Mouse (Mus musculus) right cerebral cortex, adult 18-20 months (tissue): ENCODE measurements around the gene Exph5.

Source experiments
- DNase-seq: peaks from one replicate; pipeline ENCODE4 v3.0.0; 2022; ENCODE audit warnings: mixed read lengths

Gene Exph5

DNA sequence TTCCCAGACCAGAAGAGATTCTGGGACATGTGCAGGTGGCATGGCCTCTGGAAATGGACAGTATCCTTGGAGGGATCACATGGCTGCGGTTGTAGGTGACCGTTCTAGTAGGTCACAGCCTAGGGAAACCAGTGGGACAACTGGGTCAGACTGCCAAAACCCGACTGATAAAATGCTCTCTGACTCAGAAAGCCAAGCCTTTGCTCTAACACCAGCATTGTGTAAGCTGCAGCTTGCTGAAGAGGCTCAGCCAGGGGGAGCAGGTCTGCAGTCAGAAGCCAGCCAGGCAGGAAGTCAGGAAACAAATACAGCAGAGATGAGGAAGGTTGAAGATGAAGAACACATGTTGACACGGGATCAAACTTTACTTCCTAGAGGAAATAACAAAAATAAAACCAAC, 74.4 kb downstream of the Exph5 start:
- no peak for DNase-seq

DNA sequence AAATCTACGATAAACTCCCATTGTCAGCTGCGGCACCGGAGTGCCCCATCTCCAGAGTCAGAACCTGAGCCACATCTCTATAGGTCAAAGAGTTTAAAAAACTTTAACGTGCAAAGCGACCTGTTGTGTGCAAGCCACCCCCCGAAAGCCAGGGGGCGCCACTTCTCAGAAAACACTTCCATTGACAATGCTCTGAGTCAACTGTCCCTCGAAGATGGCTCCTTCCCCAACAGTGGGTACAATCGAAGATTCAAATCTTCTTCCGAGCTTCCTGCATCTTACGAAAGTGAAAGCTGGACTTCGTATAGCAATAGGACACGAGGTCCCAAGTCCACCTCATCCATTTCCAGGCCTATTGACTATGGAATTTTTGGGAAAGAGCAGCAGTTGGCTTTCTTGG, 75.3 kb downstream of the Exph5 start:
- no peak for DNase-seq

DNA sequence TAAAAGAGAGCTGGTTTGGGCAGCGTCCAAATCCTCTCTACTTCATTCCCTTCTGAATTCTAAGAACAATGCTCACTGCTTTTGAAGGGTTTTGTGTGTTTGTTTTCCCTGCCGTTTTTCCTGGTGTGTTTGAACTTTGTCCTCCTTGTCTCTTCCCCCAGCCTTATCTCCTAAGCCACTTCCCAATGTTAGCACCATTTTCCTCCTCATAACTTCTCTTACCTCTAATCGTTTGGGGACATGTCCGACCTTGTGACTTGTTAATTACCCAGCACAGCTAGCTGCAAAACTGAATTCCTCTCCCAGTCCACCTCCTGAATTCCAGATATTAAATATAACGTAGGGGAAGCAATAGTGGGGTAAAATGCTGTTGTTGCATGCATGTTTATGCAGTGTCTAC, 76.1 kb downstream of the Exph5 start:
- DNase-seq: no peak

DNA sequence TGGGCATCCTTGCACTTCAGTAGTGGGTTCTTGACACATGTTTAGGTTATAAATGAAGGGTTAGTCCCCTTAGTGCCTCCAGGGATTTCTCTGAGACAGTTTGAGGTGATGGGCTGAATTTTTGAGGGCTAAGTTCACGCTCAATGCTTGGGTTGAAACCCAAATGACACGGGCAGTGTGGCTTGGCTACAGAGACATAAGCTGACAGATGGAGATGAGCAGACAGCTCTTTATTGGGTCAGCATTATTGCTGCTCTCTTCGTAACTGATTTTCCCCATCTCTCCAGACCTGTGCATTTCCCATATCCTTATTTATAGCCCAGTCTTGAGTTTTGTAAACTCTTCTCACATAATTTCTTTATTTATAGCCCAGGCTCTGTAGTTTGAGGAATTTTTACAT, 76.7 kb downstream of the Exph5 start:
- DNase-seq: no peak

DNA sequence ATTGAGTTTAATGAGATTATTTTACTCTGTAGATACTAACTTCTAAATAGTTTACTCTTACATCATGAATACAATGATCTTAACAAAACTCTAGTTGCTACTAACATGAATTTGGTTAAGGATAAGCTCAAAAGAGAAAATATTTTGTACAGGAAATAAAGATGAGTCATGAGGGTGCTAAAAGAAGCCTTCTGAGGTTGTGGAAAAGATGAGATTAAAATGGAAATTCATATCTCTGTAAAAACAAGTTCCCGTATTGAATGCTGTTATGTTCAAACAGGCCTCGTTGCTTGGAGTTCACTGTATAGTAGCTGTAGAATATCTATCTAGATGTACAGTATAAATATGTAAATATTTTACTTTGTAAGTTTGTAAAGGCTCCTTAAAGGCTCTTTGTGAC, 79.1 kb downstream of the Exph5 start:
- DNase-seq: no peak

DNA sequence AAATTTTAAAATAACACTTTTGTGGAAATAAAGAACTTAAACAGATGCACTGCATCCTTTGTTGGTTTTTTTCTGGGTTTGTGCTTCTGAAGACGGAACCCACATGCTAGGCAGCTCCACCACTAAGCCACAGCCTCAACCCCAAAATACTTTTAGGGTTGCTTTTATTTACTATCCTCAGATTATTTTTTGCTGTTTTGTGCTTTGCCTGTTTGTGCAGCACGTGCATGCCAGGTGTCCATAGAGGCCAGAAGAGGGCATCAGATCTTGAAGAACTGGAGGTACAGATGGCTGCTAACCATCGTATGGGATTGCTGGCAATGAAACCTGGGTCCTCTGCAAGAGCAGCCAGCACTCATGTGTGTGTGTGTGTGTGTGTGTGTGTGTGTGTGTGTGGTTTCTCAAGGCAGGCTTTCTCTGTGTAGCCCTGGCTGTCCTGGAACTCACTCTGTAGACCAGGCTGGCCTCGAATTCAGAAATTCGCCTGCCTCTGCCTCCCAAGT, 79.7 kb downstream of the Exph5 start:
- no peak for DNase-seq

DNA sequence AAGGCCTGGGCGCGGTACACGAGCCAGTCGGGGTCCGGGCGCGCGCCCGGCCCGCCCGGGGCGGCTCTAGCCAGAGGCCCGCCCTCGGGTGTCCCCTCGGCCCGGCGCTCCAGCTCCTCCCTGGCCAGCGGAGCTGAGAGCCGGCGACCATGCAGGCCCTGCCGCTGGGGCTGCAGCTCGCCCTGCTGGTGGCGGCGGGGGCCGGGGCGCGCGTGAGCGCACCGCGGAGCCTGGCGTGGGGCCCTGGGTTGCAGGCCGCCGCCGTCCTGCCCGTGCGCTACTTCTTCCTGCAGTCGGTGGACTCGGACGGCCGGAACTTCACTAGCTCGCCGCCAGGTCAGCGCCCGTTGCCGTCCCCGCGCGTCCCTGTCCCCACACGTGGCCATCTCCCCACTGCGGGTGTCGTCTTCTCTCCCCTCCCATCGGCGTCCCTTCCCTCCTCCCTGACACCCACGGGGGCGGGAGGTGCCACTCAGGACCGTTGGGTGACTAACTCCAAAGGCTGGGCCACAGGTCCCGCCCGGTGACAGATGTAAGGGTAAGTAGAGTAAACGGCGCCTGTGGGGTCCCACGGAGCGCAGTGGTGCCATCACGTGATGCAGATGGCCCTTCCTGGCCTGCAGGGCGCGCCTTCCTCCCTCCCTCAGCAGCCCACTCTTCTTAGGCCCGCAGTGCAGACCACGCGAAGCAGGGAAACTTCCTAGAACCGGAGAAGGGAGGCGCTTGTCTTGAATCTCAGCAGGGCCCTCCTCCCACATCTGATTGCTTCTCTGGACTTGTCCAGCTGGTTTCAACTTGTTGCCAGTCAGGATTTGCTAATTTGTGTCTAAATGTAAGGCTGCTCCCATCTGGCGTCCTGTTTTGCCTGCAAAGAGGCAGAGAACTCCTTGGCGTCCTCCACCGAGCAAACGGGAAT, 82.7 kb downstream of the Exph5 start, which contains the start of gene Kdelc2:
Kdelc2 (plus strand) TSS at position 75 of the 916 bp plus-strand sequence.
- DNase-seq: peak; percentile 86

DNA sequence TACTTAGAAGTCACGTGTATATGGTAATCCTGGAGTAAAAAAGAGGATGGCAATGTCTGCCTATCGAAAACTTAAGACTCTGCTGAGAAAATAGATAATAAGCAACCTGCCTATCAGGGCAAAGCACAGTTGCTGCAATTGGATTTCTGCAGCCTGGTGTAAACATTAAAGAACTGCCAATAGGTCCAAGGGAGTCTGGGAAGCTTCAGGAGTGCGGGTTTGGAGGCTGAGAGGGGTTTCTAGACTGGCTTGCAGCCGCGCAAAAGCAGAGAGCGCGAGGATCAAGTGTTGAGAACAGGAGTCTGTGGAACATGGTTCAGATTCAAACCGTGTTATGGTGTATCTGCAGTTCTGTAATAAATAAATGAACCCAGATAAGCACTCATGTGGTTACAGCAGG, 83.4 kb downstream of the Exph5 start:
- no peak for DNase-seq

DNA sequence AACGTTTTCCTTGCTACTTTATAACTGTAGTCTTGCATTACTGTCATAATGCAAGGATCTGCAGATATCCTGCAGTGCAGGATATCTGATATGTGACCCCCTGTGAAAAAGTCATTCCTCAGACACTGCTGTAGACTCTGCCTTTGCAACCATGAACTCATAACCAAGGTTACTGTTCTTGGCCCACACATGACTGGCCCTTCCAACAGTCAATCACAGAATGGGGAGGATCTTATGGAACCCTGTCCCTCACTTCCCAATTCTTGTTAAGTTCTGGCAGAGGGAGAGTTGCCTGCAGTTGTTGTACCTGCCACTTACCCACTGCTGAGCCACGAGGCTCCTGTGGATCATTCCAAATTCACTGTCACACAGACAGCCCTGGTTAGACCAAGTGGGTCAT, 86.0 kb downstream of the Exph5 start:
- DNase-seq: no peak

DNA sequence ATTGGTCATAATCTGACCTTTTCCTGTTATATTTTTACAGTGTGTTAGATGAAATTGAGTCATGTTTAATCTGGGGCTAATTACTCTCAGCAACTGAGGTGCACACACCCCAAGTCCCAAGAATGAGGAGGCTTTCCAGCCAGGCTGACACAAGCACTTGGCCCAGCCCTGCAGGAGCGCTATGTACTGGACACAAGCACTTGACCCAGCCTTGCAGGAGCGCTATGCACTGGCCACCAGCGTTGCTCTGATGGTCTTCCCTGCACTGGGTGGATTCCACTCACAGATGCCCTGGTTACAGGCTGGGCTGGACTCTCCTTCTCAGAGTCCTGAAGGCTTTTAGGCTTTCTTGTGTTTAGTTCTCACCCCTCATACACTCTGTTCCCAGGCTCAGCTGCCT, 87.6 kb downstream of the Exph5 start:
- DNase-seq: no peak

DNA sequence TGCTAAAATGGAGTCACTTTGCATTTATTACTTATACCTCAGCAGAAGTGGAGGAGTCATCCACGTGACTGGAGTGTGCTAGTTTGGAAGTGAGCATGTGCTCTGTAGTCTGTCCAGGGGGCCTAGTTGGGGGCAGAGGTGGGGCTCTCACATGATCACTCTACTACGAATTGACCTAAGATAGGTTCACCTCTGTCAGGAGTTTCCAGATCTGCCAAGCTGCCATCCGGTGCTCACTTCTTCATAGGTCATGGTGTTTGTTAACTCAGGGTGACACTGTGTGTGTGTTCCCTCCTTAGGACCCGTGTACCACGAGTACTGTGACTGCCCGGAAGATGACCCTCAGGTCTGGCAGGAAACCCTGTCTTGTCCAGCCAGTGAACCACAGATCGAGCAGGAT, 88.7 kb downstream of the Exph5 start:
- DNase-seq: no peak

DNA sequence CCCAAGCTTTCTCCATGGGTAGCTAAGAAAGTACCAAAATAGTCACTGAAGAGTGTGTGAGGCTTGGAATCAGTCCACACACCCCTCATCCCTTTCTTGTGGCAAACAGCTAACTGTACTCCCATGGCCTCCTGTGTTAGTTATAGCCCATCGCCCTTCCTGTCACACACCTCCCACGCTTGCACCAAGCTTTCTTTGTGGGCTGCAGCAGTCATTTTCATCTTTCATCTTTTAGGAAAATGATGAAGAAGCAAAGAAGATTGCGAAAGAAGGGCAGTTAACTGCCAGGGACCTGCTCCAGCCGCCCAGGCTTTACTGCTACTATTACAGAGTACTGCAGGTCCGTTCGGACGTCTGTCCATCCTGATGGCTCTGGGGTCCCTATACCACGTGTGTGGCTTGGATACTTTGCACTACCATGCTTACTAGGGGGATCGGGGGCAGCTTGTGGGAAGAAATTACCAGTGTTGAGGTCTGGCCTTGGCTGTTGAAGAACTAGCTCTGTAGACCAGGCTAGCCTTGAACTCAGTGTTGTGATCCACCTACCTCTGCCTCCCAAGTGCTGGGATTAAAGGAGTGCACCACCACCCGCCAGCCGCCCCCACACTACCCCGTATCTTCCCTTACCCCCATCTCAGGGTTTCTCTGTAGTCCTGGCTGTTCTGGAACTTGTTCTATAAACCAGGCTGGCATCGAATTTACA, 96.4 kb downstream of the Exph5 start:
- peak; percentile 44 for DNase-seq

DNA sequence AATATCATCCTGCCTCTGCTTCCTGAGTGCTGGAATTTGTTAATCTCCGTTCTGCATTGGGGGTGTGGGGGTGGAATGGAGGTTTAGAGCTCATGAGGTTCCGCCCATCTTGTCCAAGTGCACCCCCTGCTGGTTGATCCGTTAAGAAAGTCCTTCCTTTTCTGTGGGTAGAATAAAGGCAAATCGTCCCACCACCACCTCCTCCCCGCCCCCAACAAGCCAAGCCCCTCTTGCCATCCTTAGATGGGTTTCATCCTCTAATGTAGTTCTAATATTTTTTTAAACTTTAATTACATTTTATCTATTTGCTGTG, 96.9 kb downstream of the Exph5 start:
- DNase-seq: peak; percentile 44

DNA sequence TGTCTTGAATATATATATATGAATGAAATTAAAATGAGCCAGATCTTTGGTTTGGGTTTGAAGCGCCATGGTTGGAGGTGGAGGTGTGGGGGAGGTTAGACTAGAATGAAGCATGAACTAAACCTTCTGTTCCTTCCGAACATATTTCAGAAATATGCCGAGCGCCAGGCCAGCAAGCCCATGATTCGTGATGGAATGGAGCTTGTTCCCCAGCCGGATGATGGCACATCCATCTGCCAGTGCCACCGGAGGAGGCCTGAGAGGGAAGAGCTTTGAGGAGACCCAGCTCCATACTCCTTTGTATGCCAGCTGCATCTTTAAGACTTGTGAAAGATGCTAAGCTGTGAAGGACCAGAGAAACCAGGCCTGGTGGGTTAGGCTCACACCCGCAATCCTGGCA, 98.1 kb downstream of the Exph5 start:
- peak; percentile 34 for DNase-seq

DNA sequence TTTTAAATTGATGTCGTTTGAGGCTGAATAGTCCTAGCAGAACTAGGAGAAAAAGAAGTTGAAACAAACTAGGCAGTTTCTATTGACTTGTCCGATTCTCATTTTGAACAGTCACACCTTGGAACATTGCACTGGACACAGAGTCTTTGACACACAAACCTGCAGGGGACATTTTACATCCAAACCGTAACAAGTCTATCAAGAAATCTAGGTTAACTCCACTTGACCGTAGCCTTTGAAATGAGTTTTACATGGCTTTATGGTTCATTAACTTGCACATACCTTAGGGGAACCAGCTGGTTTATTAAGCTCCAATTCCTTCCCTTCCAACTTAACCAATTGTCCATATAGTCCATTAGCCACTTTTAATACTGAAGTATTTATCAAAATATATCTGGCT, 99.2 kb downstream of the Exph5 start:
- DNase-seq: no peak

DNA sequence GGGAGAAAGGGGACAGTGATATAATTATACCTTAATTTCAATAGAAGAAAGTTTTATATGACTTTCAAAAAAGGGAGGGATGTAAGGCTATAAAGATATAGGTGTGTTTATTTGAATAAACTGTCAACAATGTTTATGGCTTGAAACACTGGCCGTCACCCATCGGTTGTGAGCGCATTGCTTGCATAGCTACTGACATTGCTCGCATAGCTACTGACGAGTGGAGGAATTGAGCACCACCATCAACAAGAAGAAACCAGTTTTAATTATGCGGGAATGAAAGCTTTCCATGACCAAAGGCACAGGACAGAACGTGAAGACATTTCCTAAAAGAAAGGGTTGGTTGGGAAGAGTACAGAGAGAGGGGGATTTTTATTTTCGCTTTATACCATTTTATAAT, 99.7 kb downstream of the Exph5 start:
- no peak for DNase-seq

DNA sequence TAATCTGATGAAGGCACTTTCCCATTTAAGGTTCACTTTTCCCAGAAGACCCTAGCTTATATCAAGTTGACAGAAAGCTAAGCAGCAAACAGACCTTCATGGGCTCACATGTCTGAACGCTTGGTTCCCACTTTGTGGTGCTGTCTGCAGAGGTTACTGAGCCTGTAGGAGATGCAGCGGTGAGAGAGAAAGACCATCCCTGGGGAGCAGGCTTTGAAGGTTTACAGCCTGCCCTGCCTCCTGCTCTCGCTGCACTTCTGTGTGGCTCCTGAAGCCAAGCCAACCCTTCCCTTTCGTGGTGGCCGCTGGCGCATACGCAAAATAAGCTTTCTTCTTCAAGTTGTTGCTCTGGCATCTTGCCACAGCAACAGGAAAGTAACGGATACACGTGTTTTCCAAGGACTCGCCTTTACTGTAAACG, 100.8 kb downstream of the Exph5 start, which contains the start of gene 4930550C14Rik:
4930550C14Rik (plus strand) TSS at position 35 of the 421 bp plus-strand sequence.
- DNase-seq: no peak

DNA sequence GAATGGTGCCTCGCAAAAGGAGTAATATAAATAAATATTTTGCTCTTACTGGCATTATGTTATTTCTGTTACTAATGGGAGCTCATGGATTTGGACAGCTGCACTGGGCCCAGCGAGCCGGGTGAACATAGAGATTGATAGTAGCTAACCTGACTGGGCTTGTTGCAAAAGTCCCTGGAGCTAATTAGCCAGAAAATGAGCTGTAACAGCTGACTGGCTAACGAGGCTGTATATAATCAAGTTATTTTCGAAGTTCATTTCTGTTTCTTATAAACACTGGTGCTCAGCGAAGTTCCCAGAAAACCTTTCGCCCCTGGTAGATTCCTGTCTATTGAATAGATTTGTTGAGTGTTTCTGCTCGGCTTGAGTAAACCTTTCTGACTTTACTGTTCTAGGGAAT, 101.5 kb downstream of the Exph5 start:
- no peak for DNase-seq

DNA sequence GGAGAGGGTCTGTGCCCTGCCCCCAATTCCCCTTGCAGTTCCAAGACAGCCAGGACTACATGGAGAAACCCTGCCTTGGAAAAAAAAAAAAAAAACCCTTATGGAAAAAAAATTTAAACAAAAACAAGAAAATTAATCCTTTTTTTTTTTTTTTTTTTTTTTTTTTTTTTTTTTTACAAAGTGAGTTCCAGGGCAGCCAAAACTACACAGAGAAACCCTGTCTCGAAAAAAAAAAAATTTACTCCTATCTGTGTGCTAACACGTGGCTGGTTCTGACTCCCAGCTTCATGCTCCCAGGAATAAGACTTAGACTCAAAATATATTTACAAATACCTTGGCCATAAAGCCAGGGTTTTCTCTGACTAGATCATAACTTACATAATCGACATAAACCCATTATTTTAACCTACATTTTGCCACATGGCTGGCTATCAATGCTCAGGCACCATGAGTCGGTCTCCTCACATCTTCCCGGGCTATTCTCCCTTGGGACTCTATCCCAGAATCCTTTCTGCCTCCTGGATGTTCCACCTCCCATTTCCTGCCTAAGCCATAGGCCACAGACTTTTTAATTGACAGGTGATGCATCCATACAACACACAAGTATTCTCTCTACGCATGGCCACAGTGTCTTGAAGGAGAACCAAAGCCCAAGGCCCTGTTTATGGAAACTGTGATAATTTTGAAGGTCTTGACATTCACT, 102.7 kb downstream of the Exph5 start:
- no peak for DNase-seq

DNA sequence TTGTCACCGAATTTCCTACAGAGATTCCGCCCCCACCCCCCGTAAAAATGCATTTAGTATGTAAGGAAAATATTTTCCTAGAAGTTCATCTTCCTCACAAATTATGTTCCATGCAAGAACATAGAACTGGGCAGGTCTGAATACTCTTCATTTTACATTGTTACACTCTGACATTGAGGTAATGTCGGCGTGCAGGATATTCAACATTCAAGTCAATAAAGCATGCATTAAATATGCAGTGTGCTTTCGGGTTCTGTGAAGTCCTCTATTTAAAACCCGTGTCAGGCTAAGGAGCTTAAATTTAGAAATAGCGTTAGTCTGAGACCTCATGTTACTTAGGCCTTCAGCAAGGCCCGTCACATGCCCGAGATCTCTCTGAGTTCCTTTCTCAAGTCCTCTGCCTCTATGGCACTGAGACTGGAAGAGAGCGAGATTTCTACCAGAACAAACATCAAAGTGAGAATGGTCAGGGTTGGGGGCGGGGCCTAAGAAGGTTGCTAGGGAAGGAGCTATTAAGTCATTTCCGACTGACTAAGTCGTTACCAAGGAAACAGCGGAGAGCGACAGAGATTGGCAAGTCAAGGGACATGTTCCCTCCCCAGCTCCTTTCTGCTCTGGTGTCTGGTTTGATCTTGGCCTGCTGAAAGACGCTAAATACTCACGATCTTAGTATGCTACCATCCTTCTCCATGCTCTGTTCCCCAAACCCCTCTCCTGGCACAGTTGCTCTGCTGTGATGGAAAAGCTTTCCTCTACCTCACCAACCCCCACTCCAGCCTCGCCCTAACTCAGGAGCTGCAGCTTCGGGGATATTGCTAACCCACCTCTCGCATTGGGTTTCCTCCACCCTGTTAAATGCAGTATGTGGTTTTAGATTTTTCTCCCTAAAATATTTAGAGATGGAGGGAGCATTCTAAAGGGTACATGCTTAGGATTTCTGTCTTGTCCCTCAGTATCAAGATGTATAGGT, 103.6 kb downstream of the Exph5 start:
- peak; percentile 73 for DNase-seq

DNA sequence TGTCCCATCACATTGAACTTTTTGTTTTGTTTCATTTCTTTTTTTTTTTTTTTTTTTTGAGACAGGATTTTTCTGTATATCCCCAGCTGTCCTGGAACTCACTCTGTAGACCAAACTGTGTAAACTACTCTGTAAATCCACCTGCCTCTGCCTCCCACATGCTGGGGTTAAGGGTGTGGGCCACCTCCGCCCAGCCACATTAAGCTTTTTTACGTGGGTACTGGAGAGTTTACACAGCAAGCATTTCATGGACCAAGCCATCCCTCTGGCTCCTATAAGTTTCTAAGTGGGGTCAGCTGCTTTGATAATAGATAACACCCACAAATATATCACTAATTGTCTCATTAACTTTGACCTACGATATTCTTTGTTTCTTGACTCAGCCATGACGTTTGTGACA, 107.1 kb downstream of the Exph5 start:
- no peak for DNase-seq

DNA sequence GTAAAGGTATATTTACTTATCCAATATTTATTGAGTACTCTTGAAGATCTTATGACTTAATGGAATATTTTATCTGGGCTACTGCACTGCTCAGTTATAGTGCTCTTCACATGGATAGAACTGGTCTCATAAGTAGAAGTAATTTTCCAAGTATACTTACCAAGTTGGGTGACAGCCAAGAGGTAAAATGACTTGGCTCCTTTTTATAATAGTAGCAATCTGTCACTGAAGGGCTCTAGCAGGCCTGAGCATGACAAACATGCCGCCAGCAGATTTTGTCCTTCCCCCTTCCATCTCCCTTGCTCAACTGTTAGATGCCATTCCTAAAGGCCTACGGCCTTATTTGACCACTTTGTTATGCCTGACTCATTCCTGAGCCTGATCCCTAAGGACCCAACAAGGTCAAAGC, 107.5 kb downstream of the Exph5 start:
- DNase-seq: no peak
